Mouse (Mus musculus) liver, embryonic 14.5 days (tissue): ENCODE measurements around the gene Nipal3. TPM values are rescaled to one million over a fixed set of nuclear protein-coding genes. Genes with fewer than 3 reads are reported as not detected.

Experiments
- ATAC-seq: fragments of 200-750 bp; cut with Nextera tagmentation; 2 replicates; pipeline ENCODE4 v1.8.0; 2017; ENCODE audit warnings: moderate number of reproducible peaks, mild to moderate bottlenecking, moderate library complexity; ENCODE audit not compliant: insufficient read depth
- DNase-seq, 3 experiments: peaks; one replicate each; pipeline ENCODE4 v3.0.0-alpha.2; 2012 to 2013; ENCODE audit warnings: low read depth in 3 of 3, low spot score in 3 of 3
- H3K27ac ChIP-seq: fragments of 300-500 bp; sonication (generic); 2 replicates; pipeline ENCODE4 v1.5.1; 2014; ENCODE audit warnings: moderate library complexity, mild to moderate bottlenecking, control low read depth, inconsistent platforms
- H3K27me3 ChIP-seq: fragments of 300-500 bp; sonication (generic); 2 replicates; pipeline ENCODE4 v1.6.1; 2014; ENCODE audit warnings: mild to moderate bottlenecking, low read length, moderate library complexity; ENCODE audit not compliant: control insufficient read depth, insufficient read depth
- H3K36me3 ChIP-seq: fragments of 300-500 bp; sonication (generic); replicated peaks from 2 replicates; pipeline ENCODE4 v1.6.1; 2014; ENCODE audit warnings: low read depth; ENCODE audit not compliant: control insufficient read depth, insufficient read depth
- H3K4me1 ChIP-seq, 2 experiments: fragments of 200-500 bp in 1 of 2; fragments of 300-500 bp in 1 of 2; sonication (generic) in 1 of 2; replicated peaks; 2 replicates each; pipeline ENCODE4 v1.6.1; 2012 to 2014; ENCODE audit warnings: antibody characterized with exemption in 1 of 2, inconsistent platforms in 1 of 2, low read length in 1 of 2; ENCODE audit not compliant: control insufficient read depth in 2 of 2, insufficient read depth in 2 of 2
- H3K4me2 ChIP-seq: fragments of 300-500 bp; sonication (generic); 2 replicates; pipeline ENCODE4 v1.6.1; 2014; ENCODE audit warnings: low read depth, mild to moderate bottlenecking, control low read depth, moderate library complexity
- H3K4me3 ChIP-seq, 2 experiments: fragments of 200-500 bp in 1 of 2; fragments of 300-500 bp in 1 of 2; sonication (generic) in 1 of 2; 2 replicates each; pipeline ENCODE4 v1.5.1; 2012 to 2014; ENCODE audit warnings: low read depth in 2 of 2, low read length in 2 of 2, mild to moderate bottlenecking in 2 of 2, control low read depth in 1 of 2, inconsistent platforms in 1 of 2, moderate library complexity in 1 of 2; ENCODE audit not compliant: insufficient read depth in 1 of 2
- H3K9ac ChIP-seq: fragments of 300-500 bp; sonication (generic); replicated peaks from 2 replicates; pipeline ENCODE4 v1.6.1; 2014; ENCODE audit warnings: mild to moderate bottlenecking, control low read depth, moderate library complexity
- H3K9me3 ChIP-seq: fragments of 300-500 bp; sonication (generic); 2 replicates; pipeline ENCODE4 v1.6.1; 2016; ENCODE audit warnings: low read length, mixed read lengths; ENCODE audit not compliant: control insufficient read depth
- CTCF ChIP-seq: IDR thresholded peaks from 2 replicates; pipeline ENCODE4 v1.5.1; 2016; ENCODE audit warnings: antibody characterized with exemption, low read depth, control low read depth
- EP300 ChIP-seq: IDR thresholded peaks from 2 replicates; pipeline ENCODE4 v1.6.1; 2016; ENCODE audit warnings: antibody characterized with exemption, low read depth
- WGBS: fragments of 180-500 bp; shearing (Covaris S2); extraction: QIAGEN DNeasy Blood & Tissue Kit; methylation state at CpG from one replicate; pipeline ENCODE4 v1.1.7; 2014; ENCODE audit not compliant: insufficient replicate concordance; 5-methylcytosine and 5-hydroxymethylcytosine counted together
- polyA plus RNA-seq, 2 experiments: library from polyadenylated mRNA; depleted of rRNA in 1 of 2; stranded (reverse) in 1 of 2; unstranded in 1 of 2; fragments of >200 nt; fragmentation: Nextera tagmentation in 1 of 2; extraction: Ambion mirVana in 1 of 2; gene quantifications; 2 replicates each; pipeline versions ENCODE4 v1.2.1 to v1.2.3; 2012 to 2014

Nipal3 gene
- polyA plus RNA-seq, 2 experiments: 2.5 to 2.9 TPM

DNA sequence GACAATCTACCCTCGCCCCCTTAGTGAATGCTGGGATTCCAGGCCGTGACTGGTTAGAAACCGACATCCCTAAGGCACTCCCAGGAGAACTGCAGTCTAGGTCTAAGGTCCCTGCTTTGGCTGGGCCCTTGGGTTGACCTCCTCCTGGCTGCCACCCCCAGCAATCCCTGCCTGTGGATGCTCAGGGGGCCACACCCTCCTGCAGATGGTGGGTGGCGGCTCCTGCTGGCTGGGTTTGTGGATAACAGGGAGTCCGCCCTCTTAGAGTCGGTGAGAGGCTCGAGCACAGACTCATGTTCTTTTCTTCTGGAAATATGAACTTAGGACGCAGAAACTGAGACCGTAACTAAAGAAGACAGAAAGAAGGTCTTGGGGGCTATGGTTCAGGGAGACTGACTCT, 14.5 kb downstream of the Nipal3 start:
- peak in 1 of 3 experiments; percentile 23 for DNase-seq
- Histone ChIP-seq H3K9ac (peak overlapping the region; percentile 18; the same call in 1 of the 2 replicates), H3K27me3 (no peaks in the 10 kb centered on the region), H3K4me1 (peaks cover 3 to 4% of the 10 kb centered on the region in 2 experiments; a peak in 3 of 4 replicates), H3K4me3 (no peak overlapping the region), H3K36me3 (no peaks in the 10 kb centered on the region), H3K9me3 (no peaks in the 10 kb centered on the region), H3K4me2 (no peak overlapping the region), H3K27ac (no peak overlapping the region)
- peak; percentile 50; the same call in 1 of the 2 replicates for ATAC-seq
- TF ChIP-seq EP300 (no peak), CTCF (peak; percentile 77)
- WGBS: 53% methylated on average over 9 of the region's 9 CpGs

DNA sequence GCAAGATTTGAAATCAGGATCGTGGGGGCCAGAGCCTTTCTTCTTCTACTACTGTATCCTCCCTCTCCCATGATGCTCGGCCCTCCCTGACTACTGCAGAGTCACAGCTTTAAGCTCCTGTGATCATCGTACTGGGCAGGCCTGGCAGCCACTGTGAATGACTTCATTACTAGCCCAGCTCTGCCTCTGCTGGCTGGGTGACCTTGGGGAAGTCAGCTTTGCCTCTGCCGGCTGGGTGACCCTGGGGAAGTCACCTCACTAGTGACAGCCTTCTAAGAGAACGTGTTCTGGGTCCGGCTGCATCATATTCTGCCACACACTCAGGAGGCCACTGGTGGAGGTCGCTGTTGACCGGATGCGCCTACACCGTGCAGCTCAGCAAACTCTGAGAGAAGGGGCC, 17.0 kb downstream of the Nipal3 start:
- no peak overlapping the region for H3K4me3 ChIP-seq
- no peak overlapping the region for H3K4me2 ChIP-seq
- peaks cover 3 to 4% of the 10 kb centered on the region in 2 experiments; a peak in 3 of 4 replicates for H3K4me1 ChIP-seq
- no peak overlapping the region for H3K27ac ChIP-seq
- no peak for DNase-seq
- no peak overlapping the region for H3K9ac ChIP-seq
- no peaks in the 10 kb centered on the region for H3K27me3 ChIP-seq
- no peak for ATAC-seq
- H3K9me3 ChIP-seq: no peaks in the 10 kb centered on the region
- H3K36me3 ChIP-seq: no peaks in the 10 kb centered on the region
- WGBS: 73% methylated on average over 10 of the region's 10 CpGs
- TF ChIP-seq CTCF: no peak
- TF ChIP-seq EP300: no peak

- DNase-seq: no peak
- Histone ChIP-seq H3K4me3 (no peak overlapping the region), H3K4me2 (no peak overlapping the region), H3K27me3 (no peaks in the 10 kb centered on the region), H3K36me3 (no peaks in the 10 kb centered on the region), H3K9ac (no peak overlapping the region), H3K4me1 (no peaks in the 10 kb centered on the region), H3K27ac (no peak overlapping the region), H3K9me3 (no peaks in the 10 kb centered on the region)
- TF ChIP-seq EP300: no peak
- no peak for TF ChIP-seq CTCF
- ATAC-seq: no peak
- 84% methylated on average over 11 of the region's 11 CpGs for WGBS
Observed at GRCm38 (mm10) chr4:135463406-135463805, 31.4 kb downstream of the Nipal3 start.

DNA sequence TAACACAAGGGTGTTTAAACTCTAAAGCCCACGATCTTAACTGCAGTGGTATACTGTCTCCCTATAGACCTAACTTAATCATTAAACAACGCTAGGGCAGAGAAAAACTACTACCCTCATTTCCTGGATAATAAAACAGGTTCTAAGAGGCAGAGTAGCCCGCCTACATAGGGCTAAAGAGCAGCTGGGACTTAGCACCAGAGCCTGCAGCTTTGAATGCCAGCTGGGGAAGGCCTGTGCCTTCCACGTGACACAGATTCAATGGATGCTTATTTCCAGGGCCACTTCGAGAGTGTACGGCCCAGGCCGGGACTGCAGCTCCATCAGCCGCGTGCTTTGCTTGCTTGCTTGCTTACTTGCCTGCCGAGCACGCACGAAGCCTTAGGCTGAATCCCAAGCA, 41.3 kb downstream of the Nipal3 start:
- H3K27me3 ChIP-seq: no peaks in the 10 kb centered on the region
- no peaks in the 10 kb centered on the region for H3K4me1 ChIP-seq
- DNase-seq: no peak
- WGBS: 76% methylated on average over 12 of the region's 12 CpGs
- H3K36me3 ChIP-seq: no peaks in the 10 kb centered on the region
- no peak overlapping the region for H3K4me2 ChIP-seq
- H3K27ac ChIP-seq: no peak overlapping the region
- no peak for ATAC-seq
- no peak for TF ChIP-seq EP300
- TF ChIP-seq CTCF: no peak
- no peak overlapping the region for H3K4me3 ChIP-seq
- H3K9ac ChIP-seq: no peak overlapping the region
- no peaks in the 10 kb centered on the region for H3K9me3 ChIP-seq

DNA sequence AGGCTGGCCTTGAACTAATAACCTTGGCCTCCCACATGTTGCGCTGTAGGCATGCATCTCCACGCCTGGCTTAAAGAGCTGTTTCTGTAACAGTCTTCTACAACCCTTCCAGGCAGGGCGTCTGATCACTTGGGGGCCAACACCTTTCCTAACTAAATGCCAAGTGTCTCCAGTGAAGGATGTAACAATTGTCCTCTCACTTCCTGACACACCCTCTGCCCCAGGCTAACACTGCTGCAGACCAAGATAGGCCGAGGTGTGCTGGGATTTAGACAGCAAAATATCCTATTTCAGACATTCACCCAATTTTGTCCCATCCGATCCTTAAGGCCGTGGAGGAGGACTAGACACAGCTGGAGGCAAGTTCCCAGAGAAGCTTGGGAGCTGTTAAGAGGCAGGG, 41.7 kb downstream of the Nipal3 start:
- Histone ChIP-seq H3K4me1 (no peaks in the 10 kb centered on the region), H3K4me3 (no peak overlapping the region), H3K27me3 (no peaks in the 10 kb centered on the region), H3K4me2 (no peak overlapping the region), H3K36me3 (no peaks in the 10 kb centered on the region), H3K27ac (no peak overlapping the region), H3K9ac (no peak overlapping the region), H3K9me3 (no peaks in the 10 kb centered on the region)
- no peak for TF ChIP-seq CTCF
- TF ChIP-seq EP300: no peak
- no peak for DNase-seq
- 55% methylated on average over 6 of the region's 6 CpGs for WGBS
- ATAC-seq: no peak
